Mouse (Mus musculus): ENCODE results near the gene Gsg1l. TPM values are rescaled to one million over a fixed set of nuclear protein-coding genes. Genes with fewer than 3 reads are reported as not detected.

The Gsg1l gene
- polyA plus RNA-seq, 1 experiment = 0.59 TPM

DNA sequence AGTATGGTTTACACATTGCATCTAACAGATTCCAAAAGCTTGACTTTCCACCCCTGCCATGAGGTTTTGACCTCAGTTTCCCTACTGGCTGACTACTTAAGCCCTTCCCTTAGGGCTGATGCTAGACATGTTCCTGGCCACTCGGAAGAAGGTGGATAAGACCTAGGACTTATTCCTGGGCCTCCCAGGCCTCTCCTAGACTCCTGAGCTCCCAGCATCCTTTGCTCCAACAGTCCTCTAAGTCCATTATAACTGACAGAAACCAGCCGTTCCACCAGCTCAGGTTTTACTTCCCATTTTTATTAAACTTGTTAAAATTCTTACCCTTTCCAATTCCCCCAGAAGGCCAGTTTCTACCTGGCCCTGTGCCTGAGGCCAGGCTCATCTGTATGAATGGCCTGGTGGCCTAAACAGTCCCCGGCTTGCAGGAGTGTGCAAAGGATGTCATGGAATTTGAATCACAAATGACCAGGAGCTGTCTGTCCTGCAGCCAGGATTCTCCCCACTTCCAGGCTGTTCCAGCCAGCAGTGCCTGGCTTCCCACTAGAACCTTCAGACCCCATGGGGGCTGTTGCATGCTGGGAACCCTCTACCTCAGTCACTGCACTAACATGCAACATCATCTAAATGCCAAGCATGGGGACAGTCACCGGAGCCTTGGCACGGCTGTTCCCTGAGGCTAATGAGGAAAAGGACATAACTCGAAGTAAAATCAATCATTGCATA is 139.7 kb downstream of the Gsg1l start:
- no peak for DNase-seq (ENCODE audit: low read depth)

DNA sequence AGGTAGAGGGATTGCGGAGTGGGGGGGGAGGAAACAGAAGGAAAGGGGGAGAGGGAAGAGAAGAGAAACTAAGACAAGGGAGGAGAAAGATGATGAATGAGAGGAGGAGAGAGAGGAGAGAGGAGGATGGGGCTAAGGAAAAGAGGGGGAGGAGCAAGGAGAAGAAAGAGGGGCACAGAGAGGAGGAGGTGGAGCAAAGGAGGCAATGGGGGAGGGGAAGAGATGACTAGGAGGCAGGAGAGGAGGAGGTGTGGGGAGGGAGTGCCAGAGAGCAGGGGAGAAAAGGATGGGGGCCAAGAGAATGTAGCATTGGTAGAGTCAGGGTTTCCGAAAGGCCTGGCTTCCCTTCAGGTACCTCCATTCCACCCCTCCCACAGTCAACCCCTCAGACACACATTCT is 147.9 kb downstream of the Gsg1l start:
- no peak for DNase-seq (ENCODE audit: low read depth)

DNA sequence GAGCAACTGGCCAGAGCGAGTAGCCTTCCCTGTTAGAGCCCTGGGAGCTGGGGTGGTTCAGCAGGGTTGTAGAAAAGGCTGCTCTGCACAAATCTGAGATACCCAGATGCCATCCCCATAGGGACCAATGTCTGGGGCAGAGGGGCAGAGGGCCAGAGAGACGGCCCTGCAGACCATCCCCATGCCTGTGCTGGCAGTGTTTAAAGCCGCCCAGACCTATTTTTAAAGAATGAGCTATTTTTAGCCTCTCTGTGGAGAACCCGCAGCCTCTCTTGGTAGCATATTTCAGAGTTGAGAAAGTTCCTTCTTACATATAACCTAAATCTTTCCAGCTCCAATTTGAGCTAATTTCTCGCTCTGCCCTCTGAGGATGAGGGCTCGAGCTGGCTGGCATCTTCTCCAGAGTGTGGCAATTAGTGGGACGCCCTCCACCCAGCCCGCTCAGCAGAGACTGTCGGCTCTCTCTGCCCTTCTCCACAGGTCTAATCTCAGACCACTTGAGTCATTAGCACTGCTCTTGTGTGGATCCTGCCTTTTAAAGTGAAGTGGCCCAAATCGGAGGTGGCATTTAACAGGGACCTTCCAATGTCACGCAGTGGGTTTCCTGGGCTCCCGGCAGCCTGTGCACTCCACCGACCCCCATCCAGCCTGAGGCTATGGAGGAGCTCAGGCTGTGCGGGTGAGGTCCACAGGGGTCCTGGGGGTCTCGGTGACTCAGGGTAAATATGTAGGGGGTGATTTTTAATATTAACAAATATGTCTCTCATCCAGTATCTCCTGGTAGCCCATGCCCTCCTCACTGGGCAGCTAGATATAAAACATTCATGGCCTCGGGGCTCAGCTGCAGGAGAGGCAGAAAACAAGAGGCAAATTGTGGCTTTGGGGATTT is 148.6 kb downstream of the Gsg1l start:
- no peak for DNase-seq (ENCODE audit: low read depth)

- DNase-seq (ENCODE audit: low read depth) = no peak
Measured at GRCm38 (mm10) chr7:125931602-125932001, 150.6 kb downstream of the Gsg1l start.

DNA sequence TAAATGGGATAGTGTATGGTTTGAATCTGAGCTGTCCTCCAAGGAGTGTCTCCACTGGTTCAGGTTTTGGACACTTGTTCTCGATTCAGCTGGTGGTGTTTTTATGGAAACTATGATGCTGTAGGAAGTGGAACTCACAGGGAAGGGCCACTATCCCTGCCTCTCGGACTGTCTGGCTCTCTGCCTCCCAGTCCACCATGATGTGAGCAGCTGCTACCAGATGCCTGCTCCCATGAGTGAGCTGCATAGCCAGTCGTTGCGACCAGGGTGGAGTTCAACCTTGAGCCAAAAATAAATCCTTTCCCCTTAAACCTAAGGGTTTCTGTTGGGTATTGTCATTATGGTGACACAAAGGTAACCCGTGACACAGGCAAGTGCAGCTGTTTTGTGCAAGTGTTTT is 158.2 kb downstream of the Gsg1l start:
- DNase-seq (ENCODE audit: low read depth) = no peak

- DNase-seq (ENCODE audit: low read depth) = no peak
Measured at GRCm38 (mm10) chr7:125920801-125921200, 161.4 kb downstream of the Gsg1l start.

DNA sequence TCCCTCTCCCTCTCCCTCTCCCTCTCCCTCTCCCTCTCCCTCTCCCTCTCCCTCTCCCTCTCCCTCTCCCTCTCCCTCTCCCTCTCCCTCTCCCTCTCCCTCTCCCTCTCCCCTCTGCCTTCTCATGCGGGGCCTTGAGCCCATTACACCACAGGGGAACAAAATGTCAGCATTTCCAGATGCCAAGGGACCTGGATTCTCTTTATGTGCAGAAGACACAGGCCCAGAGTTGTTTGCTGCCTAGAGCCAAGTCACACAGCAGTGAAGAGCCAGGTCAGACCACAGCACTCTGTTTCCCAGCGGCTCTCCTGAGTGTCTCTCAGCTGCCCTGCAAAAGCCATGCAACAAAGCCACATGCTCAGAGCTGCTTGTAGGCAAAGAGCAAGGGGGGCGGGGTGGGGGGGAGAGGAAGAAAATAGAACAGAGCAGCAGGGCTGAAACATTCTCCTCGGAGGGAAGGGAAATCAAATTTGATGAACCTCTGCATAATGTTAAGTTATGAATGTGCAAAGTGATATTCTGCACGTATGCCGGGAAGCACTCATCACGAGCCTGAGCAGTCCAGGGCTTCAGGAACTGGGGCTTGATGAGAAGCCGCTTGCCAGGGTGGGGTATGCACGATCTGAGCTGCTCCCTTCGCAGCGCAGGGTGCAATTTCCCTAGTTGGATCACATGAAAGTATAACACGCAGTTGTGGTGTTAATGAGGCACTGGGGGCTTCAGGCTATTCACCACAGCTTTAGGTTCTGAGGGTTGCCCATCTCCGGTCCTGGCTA is 181.6 kb downstream of the Gsg1l start:
- DNase-seq (ENCODE audit: low read depth) = no peak

DNA sequence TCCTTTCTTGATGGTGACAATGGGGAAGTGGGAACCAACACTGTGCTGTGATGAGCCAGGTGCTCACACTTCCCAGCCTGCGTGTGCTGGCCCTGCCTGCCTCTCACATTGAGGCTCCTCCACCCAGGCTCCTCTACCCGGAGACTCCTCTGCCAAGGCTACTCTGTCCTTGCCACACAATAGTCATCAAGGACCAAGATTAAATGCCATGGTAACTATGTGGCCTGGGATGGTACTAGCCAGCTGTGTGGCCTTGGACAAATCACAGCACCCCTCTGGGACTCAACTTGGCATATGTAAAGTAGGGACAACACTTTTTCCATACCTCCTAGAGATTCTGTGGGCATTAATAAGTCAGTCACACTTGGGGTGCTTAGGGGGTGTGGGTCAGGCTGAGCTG is 182.3 kb downstream of the Gsg1l start:
- DNase-seq (ENCODE audit: low read depth) = no peak

DNA sequence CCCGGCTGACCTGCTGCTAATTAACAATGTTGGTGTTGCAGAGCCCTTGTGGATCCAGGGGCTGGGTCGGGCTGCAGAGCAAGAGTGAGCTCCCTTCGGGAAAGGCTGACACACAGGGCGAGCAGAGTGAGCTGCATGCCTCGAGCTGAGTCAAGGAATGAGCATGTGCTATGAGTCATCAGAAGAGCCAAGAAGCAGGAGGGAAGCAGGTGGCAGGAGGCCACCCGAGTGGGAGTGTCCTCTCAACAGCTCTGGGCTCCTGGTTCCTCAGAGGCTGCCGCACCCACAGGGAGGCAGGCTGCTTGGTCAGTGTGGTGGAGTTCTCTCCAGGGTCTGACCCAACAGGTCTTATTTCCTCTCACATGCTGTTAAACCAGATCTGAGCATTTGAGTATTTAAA is 183.2 kb downstream of the Gsg1l start:
- DNase-seq (ENCODE audit: low read depth) = no peak

GRCm38 (mm10) chr7:125897059-125897458 is 185.2 kb downstream of the Gsg1l start:
- DNase-seq (ENCODE audit: low read depth) = no peak

GRCm38 (mm10) chr7:125893621-125894020 is 188.6 kb downstream of the Gsg1l start:
- DNase-seq (ENCODE audit: low read depth) = no peak

- DNase-seq (ENCODE audit: low read depth) = no peak
Measured at GRCm38 (mm10) chr7:125888373-125888772, 193.8 kb downstream of the Gsg1l start.

DNA sequence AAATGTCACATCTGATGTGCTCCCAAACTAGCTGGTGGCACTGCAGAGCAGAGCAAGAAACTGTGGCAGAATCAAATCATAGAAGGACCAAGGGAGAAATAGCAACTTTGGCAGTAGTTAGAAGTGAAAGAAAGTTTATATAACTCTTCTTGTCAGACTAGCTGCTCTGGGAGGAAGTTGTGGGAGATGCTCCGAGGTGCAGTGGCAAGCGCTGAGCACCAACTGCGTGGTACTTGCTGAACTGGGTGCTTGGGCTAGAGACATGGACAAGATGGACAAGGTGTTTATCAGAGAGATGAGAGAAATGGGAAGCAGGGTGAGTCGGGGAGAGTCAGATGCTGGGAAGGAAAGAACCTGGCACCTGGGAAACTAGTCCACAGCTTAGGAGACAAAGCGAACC is 194.4 kb downstream of the Gsg1l start:
- DNase-seq (ENCODE audit: low read depth) = no peak

DNA sequence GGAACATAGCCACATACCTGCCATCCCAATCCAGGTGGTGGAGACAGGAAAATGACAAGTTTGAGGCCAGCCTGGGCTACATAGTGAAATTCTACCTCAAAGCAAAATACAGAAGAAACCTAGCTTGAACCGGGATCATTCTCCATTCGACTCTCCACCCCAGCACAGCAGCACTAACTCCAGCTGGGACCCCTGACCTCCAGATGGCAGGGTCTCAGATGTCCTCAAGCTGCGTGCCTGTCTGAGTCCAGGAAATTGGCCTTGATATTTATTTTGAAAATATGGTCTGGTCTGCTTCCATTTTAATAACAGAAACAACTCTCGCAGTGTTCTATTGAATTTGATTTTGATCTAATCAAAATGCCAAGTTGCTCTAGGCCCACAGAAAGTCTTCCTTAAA is 195.1 kb downstream of the Gsg1l start:
- DNase-seq (ENCODE audit: low read depth) = no peak

- no peak for DNase-seq (ENCODE audit: low read depth)
Measured at GRCm38 (mm10) chr7:125886116-125886680, 196.0 kb downstream of the Gsg1l start.

- DNase-seq (ENCODE audit: low read depth) = no peak
Measured at GRCm38 (mm10) chr7:125883232-125883631, 199.0 kb downstream of the Gsg1l start.

GRCm38 (mm10) chr7:125878040-125878439 is 204.2 kb downstream of the Gsg1l start:
- no peak for DNase-seq (ENCODE audit: low read depth)

DNA sequence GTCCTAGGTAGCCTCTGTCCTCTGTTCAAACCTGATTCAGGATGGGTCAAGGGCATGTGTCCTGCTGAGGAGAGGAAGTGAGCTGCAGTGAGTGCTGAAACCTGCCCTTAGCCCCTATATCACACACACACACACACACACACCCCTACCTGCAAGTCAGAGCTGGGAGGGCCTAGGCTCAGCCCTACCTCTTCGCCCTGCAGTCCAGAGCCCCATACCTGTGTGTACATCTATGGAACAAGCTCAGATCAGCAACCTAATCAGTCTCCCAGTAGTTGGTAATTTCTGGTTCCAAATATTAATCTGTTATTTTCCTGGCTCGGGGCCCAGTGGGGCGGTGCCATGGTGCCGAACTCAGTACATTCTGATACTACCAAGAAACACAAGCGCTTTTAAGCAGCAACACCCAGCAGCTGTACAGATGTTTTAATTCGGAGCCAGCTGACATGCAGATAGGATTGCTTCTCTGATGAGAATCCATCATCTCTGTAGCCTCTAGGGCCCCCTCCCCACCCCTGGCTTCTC is 208.2 kb downstream of the Gsg1l start:
- DNase-seq (ENCODE audit: low read depth) = no peak

- DNase-seq (ENCODE audit: low read depth) = no peak
Measured at GRCm38 (mm10) chr7:125872874-125873273, 209.3 kb downstream of the Gsg1l start.

DNA sequence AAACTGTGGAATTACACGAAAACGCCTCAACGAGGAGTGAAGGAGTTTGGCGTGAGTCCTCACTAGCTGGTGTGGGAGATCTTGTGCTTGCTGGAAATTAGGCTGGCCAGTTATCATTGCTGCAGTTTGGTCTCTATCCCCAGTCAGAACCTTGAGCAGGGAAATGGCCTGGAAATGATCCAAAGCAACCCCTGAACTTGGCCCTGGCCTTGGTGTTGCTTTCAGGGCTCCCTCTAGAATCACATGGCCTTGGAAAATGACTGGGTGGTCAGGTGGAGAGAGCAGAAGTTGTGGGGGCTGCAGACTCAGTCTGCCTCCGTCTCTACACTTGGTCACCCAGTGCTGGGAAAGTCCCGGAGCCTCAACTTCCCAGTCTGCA is 210.0 kb downstream of the Gsg1l start:
- no peak for DNase-seq (ENCODE audit: low read depth)

DNA sequence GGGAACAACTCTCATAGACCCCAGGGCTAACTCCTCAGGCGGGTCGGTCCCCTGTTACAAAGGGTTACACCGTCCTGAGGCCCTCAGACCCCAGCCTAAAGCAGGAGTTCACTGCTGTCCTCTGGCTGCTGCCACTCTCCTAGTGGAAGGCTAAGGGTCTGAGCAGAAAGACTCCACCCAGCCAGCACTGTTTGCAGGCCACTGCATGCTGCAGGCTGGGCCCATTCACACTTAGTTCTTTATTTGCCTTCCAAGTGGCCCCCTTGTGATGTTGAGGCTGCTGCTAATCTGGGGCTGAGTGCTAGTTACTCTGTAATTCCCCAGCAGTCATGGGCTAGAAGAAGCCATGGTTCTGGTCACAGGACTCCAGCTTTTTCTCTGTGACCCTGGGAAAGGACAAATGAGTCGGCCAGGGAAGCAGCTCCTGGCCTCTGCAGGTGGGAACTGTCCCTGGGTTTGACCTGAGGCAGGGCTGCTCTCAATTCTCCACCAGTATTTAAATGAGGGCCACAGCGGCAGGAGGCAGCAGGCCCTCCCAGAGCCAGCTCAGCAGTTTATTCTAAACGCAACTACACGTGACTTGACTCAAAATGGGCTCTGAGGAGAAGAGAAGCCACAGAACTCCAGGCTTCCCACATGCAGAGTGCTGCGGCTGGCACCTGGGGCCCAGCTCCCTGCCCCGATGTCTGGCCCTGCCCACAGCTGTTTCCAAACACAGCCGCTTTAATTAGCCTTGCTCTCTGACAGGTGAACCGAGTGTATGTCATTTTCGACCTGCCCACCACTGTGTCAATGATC is 210.6 kb downstream of the Gsg1l start:
- no peak for DNase-seq (ENCODE audit: low read depth)

Measured in gonadal fat pad, adult 2 months (tissue).